Mouse (Mus musculus) urinary bladder, postnatal 36 days (tissue): Measurements from ENCODE around the gene Abcc4.

ENCODE experiments used
- DNase-seq, 2 experiments: peaks; one replicate each; pipeline ENCODE4 v3.0.0; 2022; ENCODE audit warnings: low spot score in 2 of 2, mixed read lengths in 1 of 2

Abcc4 gene

DNA sequence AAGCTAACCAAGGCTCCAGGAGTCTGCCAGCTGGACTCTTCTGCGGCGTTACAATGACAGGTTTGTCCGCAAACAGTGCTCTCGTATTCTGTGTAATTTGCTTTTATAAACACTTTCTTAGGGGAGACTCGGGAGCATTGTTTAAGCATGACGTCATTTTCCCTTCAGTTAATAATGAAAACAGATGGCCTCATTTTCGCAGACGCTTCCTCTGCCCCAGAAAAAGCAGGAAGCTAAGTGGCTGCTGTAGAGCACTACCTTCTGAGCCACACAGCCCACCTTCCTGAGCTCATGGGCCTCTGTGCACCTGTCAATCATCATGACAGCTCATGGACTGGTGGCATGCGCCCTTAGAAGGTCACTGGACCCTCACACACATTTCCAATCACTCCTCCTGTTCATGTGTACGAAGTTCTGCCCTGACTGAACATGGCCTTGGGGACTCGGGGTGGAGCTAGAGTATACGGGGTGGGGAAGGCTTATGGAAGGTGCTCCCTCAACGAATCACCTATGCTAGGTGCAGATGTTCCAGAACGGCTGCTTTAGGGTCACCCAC is 199.3 kb downstream of the Abcc4 start:
- DNase-seq: no peak

DNA sequence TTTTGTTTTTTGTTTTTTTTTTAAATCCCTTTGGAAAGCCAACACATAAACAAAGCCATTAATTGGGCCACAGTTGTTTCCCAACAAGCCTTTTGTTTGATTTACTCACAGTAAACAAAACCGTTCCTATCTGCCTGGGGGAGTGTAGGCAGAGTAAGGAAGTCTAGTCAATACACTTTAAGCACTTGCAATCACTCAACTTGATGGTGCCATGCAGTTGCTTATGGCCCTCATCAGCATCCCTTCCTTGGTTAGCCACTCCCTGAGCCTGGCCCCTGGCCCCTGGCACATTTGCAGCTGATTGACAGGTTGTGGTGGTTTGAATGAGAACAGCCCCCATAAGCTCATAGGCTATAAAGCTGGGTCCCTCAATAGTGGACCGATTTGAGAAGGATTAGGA is 209.3 kb downstream of the Abcc4 start:
- DNase-seq: no peak

DNA sequence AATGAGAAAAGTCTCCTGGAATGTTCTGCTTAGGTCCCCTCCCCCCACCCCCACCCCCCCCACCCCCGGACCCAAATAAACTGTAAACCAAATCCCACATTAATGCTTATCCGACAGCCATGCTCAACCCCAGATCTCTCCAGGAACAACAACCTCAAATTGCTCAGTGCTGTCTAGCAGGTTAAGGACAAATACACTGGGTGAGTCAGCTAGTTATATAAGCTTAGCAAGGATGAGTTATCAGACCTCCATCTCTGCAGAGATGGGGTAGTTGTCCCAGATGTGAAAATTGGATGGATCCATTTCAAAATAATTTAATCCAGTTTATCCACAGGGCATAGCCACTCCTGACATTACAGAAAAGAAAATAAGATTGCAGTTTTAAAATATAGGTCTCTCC is 210.6 kb downstream of the Abcc4 start:
- no peak for DNase-seq

DNA sequence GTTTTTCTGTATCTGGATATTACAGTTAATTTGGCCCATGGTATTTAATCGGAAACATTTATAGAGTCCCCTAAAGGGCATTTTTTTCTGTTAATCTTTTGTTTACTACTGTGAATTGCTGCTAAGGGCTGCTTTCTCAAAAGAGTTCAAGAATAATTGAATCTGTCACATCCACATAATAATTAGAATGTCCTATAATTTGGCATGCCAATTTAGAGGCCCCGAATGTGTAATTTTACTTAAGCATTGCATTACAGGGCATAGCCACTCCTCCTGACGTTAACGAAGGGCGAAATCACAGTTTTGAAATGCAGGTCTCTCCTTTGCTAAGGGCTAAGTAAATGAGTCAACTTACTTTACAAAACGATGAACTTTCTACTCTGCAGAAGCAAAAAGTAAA is 214.3 kb downstream of the Abcc4 start:
- DNase-seq: no peak

DNA sequence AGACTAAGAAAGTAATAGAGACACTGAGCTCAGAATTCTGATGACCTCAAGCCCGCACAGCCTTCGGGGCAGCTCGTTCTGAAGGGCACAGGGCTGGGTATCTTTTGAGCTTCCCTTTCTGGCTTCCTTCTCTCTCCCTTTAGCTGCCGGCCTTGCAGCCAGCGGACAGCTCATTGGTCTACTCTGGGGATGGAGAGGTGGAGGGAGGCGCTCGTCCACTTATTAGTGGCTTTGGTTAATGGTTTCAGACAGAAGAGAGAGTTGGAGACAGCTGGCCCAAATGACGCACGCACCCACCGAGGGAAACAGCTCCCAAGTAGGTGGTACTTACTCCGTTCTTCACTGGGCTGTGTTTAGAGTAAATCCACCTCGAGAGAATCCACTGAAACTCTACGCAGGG is 214.7 kb downstream of the Abcc4 start:
- no peak for DNase-seq

DNA sequence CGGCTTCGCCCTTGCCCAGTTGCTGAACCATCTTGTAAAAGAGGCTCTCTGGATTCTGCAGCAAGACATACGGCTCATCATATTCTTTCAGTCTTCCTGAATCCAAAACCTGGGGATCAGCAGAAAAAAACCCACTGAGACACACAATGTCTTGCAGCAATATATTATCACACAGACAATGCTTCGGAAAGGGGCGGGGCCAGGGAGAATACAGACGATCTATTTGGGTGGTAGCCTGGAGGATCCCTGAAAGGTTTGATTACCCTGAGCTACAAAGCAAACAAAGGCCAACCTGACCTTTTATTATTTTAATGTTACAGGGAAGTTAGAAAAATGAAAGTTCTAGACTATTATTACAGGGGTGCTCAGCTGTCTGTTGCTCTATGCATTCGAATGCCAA is 215.5 kb downstream of the Abcc4 start:
- DNase-seq: no peak

DNA sequence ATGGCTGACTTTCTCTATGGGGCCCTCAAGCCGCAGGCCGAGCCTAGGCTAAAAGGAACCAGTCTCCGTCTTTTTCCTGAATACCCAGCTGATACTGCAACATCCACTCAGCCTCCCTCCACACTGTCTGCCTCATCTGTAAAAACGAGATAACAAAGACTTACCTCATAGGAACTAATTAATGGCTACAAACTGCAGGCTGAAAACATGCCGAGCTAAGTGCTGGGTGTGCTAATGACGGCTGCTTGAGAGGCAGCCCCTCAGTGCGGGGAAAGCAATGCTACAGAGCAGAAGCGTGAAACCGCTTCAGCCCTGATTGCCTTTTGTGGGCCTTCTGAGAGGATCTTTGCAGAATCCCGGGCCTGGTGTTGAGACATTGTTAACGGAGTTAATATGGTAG is 219.7 kb downstream of the Abcc4 start:
- no peak for DNase-seq

DNA sequence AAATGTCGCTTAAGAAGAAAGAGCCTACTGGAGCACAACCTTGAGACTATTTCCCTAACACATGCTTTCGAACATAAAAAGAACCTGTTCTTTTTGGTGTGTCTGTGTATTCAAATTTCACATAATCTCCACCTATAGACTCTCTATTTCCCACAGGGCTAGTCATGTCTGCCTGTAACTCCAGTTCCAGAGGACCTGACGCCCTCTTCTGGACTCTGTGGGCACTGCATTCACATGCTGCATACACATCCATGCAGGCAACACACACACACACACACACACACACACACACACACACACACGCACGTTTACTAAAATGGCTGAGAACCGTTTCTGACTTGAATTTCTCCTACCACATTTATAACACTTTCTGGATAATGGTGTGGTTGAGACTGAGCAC is 220.4 kb downstream of the Abcc4 start:
- DNase-seq: no peak

DNA sequence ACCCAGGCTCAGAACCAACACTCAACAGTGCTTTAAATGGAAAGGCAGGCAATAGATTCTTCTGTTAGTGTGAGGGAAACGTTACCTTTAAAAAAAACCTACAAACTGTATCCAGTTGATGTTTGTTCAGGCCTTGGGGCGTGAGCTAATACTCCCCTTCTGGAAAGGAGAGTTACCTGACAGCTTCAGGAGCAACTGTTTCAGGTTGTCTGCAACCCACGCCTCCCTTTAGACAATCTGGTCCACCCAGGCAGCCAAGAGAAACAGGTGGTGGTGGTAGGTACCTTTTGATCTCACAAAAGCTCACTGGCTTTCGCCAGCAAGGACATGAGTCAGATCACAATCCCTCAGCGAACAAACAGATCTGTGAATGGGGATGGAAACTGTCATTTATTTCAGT is 223.7 kb downstream of the Abcc4 start:
- DNase-seq: no peak

DNA sequence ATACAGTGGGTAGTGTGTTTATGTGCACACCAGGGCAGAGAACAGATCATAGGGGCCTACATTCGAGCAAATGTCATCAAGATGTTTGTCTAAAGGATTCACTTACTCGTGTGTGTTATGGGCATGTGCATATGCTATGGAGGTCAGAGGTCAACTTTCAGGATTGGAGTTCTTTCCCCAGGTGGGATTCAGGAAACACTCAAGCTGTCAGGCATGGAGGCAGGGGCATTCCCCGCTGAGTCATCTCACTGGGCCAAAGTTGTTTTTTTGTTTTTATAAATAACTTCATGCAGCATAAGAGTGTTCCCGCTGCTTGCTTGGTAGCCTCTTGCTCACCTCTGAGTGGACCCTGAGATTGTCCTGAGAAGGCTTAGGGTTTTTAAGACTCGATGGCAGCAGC is 224.2 kb downstream of the Abcc4 start:
- DNase-seq: no peak

DNA sequence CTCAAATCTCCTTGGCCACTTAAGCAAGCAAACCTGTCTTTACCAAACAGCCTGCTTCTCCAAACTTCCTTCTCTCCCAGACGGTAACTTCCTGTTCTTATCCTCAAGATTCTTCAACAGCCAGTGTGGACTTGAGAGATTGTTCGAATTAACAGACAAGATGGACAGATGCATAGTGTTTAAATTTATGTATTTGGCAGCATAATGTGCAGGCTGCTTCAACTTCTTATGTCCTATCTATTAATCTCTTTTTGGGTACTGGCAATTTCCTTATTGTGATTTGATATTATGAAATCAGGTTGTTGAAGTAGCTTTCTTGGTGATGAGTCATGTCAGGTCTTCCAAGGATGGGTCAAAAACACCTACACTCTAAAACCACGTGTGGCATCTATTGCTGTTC is 229.7 kb downstream of the Abcc4 start:
- DNase-seq: no peak

DNA sequence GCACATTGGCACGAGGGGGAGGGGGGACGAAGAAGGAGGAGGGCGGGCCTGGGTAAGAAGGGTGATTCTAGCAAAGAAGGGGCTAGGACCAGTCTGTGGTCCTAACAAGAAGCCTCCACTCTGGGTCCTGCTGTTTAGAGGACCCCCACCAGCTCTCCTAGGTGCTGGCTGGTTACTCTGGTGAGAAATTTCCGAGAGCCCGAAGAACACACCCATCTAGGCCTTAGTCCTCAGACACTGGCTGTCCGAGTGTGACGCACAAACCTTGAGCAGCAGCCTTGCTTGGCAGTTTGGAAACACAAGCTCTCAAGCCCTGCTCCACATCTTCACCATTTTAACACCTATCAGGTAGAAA is 230.9 kb downstream of the Abcc4 start:
- no peak for DNase-seq

DNA sequence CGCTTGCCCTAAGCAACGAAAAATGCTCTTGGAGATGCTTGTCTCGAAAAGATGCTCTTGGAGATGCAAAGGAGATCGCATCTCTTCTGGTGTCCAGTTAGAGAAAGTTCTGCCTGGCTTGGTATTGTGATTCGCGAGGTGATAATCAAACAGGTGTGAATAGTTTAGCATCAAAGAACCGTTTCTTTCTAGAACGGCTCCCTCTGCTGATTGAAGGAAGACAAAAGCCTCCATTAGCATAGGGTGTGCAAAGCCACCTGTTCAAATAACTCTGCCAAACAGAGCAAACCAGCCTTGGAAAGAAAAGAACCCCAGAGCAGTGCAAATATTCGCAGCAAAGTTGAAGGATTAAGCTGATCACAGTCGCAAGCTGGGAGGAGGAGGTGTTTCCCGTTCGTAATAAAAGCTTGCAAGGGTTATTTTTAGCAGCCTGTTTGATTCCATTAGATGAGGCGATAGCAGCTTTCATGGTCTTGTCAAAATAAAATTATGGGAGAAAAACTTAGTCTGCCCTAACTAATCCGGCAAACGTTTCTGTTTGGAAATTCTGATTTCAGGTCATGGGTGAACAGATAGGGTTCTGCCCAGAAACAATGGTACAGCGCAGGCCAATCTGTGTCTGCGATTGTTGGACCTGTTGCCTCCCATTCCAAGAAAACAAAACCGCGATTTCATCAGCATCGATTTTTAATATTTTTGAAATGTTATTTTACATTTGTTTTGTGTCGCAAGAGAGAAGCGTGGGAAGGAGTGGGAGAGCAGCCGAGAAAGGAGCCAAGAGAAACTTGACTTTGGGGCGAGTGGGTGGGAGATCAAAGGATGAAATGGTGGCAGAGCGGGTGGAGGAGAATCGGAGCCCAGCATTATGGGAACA is 231.6 kb downstream of the Abcc4 start:
- no peak for DNase-seq

DNA sequence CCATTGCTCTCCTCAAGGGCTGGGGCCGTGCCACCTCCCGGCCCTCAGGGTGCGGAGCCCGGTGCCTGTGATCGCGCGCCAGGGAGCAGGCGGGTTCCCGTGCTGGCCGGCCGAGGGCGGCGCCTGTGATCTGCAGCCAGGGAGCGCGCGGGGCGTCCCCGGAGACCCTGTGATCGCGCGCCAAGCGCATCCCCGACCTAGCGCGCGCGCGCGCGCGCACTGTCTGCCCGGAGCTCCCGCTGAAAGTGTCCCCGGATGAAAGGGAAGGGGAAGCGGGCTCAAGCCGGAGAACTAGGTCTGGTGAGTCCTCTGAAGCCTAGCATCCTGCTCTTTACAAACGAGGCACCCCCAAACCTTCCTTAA is 232.2 kb downstream of the Abcc4 start:
- DNase-seq: no peak

DNA sequence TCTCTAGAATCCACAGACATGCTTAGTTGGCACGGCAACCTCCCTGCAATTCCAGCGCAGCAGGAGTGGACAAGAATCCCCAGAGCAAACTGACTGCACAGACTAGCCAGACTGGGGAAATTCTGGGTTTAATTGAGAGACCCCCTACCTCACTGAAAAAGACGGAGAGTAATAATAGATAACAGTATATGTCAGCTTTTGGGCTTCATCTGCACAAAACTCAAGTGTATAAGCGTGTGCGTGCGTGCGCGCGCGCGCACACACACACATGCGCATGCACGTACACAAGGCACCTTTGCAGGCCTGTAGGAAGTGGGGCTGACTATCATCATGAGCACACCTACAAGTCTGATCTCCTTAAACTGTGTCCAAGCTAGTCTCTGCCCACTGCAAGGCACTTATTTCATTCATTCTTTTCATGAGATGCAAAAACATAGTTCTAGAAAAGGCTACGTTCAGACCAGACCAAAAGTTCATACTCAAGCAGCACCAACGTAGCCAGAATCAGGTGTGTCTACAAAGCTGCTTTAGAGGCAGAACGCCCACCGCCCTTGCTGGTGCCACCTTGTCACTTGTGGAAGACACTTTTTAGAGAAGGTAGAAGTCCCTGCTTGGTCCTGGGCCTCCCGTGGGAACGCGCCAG is 232.7 kb downstream of the Abcc4 start:
- no peak for DNase-seq

DNA sequence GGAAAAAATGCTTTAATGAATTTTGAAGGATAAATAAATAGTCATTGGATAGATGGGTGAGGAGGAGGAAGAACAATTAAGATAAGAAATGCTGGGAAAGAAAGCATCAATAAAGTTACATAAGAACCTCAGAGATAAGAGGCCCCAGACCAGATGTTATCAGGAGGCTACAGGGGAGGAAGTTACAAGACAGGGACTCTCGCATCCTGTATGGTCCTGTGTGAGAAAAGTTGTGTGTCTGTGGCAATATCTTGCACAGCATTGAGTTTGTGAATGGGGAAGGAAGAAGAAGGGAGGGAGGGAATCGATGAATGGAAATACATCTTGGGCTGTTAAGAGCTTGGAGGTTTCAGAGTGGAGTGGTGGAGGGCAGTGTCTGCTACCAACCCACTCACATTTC is 240.7 kb downstream of the Abcc4 start:
- DNase-seq: no peak

DNA sequence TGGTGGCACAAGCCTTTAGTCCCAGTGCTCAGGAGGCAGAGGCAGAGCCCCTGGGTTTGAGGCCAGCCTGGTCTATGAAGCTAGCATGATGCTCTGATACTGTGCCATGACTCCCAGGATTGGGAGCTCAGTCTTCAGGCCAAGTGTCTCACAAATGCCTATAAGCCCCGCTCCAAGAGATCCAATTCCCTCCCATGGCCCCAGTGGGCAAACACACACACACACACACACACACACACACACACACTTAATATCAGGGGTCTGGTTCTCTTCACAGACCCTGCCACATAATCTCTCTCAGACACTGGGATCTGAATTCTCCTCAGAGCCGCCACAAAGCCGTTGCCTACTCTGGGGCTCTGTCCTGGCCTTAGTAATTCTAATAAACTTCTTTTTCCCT is 241.6 kb downstream of the Abcc4 start:
- no peak for DNase-seq

DNA sequence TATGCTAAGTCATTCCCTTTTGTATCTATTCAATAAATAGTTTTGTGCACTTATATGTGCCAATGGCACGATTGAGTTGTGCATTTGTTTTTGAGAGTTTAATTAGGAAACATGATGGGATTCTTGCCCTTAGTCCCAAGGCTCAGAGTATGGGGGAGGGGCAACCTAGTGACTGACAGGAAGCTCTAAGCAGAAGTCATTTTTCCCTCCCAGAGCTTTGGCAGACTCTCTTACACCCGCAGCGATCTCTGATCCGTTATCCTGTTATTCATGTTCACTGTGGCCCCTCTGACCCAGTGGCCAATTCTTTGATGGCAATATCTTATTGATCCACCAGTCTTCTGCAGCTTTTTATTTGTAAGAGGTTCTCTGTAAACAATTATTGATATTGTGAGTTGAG is 253.4 kb downstream of the Abcc4 start:
- DNase-seq: no peak

DNA sequence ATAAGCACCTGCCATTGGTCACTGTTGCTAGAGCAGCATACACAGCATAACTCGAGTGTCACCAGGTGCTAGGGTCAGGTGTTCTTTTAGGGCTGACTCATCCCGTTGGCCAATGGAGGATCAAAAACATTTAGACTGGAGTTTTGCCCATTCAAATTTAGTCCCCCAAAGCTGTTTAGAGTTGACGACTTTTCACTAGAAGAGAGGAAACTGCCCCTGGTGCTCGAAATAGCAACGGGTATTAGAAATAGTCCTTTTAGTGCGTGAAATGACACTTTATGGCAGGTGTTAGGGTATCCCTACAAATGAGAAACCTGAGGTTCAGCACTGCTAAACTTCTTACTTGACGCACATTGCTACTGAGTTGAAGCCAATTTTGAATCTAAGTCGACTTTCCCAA is 265.9 kb downstream of the Abcc4 start:
- no peak for DNase-seq

DNA sequence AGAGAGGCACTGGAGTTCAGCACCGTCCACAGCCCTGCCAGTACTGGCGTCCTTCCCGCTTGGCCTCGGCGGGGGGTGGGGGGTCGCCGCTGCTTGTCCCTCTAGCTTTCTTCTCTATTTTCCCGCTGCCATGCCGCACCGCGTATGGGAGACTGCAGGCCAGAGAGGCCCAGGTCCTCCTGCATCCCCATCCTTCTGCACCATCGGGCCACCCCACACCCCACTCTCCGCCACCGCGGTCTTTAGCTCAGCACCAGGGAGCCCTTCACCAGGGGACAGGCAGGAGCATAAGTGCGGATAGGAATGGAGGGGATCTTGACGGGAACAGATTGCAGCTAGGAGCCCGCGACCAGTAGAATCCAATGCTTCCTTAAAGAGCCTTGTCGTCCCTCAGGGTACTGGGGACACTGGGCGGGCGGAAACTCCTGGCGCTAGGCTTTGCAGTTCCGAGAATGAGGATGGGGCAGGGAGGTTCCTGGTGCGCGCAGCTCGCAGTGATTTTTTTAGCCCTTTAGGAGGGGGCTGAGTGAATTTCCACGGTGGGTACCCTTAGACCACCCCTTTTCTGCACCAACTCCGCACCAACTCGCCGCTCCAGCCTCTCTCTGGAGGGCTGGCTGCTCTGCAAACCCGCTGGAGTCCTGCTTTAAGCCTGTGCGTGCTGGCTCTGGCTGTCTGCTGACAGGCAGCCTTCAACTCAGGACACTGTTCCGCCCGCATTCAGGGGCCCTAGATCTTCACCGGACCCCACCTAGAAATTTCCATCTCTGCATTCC is 268.7 kb downstream of the Abcc4 start:
- DNase-seq: no peak

DNA sequence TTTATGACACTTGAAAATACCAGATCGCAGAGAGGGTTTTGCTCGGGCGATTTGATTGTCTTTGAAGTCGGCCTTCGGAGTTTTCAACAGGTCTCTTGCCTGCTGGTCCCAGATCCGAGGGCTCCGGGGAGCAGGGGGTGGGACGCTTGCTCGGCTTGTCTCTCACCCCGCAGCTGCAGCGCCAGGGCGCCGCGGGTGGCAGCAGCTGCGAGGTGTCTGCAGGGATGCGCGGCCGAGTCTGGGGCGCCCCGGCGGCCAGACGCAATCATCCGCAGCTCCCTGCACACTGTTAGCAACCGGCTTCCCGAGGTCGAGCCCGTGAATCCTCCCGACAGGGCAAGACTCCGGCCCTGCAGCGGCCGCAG is 269.2 kb downstream of the Abcc4 start:
- peak in 1 of 2 experiments; percentile 1 for DNase-seq

DNA sequence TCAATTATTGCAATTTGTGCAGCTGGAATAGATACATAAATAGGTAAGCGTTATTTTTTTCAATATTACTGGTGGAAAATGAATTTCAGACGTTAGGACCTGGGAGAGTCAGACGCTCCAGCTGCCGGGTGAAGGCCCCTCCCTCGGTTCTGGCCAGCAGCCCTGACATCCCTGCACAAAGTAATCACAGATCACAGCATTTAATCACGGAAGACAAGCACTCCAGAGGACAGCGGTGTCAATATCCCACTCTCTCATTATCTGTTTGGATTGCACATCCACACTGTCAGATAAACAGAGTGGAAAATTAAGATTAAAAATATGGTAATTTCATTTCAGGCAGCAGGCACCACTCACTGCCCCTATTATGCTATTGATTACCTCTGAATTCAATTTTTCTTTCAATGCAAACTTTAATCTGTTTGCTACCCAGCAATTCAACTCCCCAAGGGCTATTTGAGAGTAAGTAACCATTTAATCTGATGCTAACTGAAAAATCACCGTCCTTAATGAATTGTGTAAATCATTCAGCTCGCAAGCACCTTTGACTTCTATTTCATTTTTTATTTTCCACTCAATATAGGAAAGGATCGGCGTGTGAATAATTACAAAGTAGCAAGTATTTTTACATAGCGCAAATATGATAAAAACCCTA is 270.2 kb downstream of the Abcc4 start:
- no peak for DNase-seq
